Mouse (Mus musculus): Measurements from ENCODE around the gene Cfap36.

GRCm38 (mm10) chr11:29224754-29225153 lies 22.5 kb downstream of the Cfap36 start:
- TF ChIP-seq POLR2A (IDR thresholded peaks at IDR 0.05; ENCODE audit: low read depth, low read length): no peak
- no peak for TF ChIP-seq CTCF (IDR thresholded peaks at IDR 0.05; ENCODE audit: borderline replicate concordance, insufficient read depth, low read length)

All from embryonic fibroblast, embryonic 13.5 days (primary cell).